Mouse (Mus musculus): ENCODE data around the gene Atp13a3.
"Not testable (repeated sequence)": the region's sequence is repeated elsewhere in the genome, so short reads cannot be mapped to it uniquely, and the experiment has no call there.

Gene Atp13a3

DNA sequence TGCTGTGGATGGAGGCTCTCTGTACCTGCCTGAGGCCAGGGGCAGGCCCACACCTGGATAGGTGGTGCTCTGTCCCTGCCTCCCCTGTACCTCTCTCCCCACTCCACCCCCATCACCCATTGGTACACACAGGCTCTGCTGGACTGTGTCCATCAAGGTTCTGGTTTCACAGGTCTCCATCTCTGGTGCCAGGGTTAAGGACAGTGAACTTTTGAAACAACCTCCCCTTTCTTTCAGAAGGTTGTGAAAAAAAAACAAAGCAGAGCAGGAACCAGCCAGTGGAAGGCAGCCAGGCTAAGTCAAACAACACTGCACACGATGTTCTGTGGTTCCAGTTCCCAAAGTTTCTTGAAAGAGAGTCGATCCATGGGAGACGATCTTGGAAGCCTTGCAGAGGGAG, 6.9 kb upstream of the Atp13a3 start:
- no peak for DNase-seq (ENCODE audit: low read depth, low spot score)

DNA sequence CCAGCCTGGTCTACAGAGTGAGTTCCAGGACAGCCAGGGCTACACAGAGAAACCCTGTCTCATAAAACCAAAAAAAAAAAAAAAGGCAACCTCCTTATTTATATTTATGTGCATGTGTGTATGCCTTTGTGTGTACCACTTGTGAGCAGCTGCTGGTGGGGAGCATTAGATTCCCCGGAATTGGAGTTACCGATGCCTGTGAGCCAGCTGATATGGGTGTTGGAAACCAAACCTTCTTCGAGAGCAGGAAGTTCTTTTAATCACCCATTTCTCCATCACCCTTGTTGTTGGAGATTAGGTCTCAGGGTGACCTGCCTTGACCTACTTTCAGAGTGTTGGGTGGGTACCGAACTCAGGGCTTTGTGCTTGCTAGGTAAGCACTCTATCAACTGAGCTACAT, 5.1 kb upstream of the Atp13a3 start:
- DNase-seq (ENCODE audit: low read depth, low spot score): no peak

DNA sequence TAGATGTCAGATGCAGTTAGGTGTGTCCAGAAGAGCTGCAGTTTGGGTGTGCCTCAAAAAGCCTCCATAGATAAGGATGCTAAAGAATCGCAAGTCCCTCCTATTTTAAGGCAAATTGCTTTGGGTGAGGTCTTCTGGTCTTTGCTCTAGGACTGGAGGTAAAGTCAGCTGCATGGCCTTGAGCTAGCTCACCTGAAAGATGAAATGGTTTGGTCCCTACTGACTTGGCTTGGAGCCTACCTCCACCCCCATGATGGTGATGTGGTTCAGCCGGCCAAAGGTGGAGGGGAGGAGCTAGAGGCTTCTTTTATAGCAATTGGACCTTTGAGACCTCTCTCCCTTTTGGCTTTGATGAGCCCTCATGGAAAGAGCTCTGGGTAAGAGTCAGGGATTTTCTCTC, 1.7 kb upstream of the Atp13a3 start:
- DNase-seq (ENCODE audit: low read depth, low spot score): no peak

DNA sequence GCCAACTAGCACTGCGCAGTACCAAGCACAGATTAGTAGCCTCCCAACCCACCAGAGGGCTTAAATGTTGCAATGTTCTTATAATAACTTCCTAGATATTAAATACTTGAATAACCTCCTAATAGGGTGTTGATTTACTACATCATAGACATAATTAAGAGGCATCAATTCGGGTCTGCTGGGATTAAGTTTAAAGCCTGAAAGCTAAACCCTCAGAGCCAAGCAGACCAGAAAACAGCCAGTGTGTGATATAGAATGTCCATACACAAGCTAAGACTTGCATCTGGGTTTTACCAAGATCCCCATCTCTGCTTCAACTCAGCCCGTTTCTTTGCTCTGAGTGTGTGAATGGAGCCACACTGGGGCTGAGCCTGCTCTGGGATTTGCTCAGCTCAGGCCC, 2.2 kb downstream of the Atp13a3 start:
- DNase-seq (ENCODE audit: low read depth, low spot score): no peak

DNA sequence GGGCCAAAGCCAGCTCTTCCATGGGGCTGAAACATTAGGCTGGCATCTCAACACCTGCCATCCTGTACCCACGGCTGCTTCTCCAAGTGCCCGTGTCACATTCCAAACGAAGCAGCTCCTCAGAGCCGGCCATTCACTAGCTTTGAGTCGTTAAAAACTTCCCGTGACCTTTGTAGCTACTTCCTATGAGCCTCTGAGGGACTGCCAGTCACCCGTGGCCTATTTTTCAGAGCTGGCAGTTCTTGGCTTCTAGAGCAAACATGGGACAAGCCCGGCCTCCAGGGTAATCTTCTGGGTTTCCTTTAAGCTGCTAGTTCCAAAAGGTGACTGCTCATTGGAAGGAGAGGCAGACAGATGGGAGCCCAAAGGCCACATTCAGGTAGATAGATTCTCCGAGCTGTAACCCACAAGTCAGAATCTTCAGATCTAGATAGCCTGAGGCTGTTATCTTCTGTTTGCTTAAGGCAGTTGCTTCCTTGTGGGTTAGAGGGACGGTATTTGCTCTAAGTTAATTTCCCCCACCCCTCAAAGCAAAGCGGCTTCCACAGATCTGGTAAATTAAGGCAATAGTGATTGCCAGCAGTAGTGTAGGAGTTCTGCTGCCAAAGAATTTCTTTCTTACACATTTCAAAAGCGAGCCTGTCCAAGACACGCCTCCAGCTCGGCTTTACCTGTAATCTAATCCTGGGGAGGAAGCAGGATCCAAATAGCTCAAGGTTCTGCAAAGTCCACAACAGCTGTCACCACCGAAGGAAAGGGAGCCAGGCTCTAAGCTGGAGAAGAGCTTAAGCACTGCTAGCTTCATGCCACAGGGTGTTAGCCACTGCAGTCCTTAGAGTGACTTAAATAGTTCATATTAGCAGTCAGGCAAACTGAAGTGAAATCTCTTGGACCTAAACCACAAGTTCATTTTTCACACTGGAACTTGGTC, 8.4 kb downstream of the Atp13a3 start:
- peak; percentile 73 for DNase-seq (ENCODE audit: low read depth, low spot score)

DNA sequence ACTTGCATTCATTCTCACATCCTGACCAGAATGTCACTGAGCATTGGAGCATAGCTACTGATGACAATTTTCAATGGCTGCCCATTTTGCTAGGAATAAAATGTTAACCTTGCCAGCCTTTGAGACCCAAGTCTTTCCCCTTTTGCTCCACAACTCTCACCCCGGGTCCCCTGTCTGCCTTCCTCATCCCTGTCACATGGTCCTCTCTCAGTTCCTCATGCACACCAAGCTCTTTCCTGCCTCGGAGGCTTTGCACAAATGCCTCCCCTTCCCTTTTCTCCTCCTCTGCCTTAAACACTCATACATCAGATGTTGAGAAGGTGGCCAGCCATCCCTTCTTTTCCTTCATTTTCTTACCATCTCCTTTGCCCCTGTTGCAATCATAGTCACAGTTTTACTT, 10.6 kb downstream of the Atp13a3 start:
- no peak for DNase-seq (ENCODE audit: low read depth, low spot score)

DNA sequence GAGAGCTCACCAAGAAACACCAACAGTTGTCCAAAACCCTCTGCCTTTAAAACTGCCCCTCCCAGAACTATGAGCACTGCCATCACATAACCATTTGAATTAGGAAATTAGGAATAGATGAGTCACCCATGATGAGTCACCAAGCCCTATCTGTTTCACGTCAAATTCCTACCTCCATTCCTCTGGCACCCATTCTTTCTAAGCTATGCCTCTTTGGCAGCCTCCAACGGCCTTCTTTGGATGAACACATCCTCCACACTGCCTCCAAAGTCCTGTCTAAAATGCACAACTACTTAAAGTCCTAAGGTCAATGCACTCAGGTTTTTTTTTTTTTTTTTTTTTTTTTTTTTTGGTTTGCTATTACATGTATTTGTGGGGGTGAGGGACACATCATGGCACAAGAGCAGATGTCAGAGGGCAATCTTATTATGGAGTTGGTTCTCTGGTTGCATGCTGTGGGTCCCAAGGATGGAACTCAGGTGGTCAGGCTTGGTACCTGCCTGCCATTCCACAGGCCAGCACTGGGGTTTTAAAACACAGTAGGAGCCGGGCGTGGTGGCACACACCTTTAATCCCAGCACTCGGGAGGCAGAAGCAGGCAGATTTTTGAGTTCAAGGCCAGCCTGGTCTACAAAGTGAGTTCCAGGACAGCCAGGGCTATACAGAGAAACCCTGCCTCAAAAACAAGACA, 15.0 kb downstream of the Atp13a3 start:
- no peak for DNase-seq (ENCODE audit: low read depth, low spot score)

DNA sequence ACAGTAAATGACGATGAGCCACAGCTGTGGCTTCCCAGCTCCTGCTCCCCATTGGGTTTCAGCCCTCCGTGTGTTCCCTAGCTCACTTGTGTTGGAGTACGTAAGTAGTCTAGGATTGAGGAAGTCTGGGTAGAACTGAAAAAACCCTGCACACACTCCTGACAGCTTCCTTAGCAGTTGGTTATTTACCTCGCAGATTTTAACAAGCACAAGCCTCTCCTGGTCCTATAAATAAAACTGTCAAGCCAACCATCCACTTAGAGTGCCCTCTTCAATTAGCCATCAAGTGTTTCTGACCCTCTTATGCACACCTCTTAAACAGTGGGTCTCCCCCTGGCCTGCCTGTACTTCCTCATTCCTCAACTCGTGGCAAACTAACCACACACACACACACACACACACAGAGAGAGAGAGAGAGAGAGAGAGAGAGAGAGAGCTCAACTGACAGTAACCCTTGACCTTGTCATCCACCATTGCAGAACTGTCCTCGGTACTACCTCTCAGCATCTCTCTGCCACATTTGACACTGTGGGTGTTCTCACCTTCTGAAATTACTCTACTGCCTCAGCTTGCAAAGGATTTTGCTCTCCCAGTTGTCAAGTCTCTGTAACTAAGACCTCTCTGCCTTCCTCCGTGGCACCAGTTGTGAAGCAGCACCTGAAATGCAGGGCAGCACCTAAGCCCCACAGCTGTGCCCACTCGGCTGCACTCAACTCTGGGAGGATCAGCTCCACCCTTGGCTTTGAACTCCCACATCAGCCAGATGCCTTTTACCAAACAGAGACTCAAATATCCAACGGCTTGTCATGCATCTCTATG, 15.7 kb downstream of the Atp13a3 start:
- no peak for DNase-seq (ENCODE audit: low read depth, low spot score)

DNA sequence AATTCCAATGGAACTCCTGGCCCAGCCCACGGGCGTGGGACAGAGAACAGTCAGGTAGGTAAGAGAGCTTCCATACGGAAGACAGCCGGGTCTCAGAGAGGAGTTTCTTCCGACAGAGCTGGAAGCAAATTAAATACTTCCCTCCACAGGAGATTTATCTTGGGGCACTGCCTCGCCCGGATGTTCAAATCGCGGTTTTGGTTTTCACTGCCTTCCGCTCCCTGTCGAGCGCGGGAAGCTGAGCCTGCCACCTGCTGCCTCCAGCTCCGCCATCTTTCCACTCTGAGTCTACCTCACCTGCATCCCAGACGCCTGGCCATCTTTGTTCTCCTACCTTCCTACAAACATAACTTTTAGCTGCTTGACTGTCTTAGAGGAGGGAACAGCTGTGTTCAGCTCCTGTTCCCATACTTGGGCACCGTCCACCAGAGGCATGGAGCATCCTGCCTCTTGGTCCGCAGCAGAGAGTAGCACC, 16.5 kb downstream of the Atp13a3 start:
- DNase-seq (ENCODE audit: low read depth, low spot score): no peak

DNA sequence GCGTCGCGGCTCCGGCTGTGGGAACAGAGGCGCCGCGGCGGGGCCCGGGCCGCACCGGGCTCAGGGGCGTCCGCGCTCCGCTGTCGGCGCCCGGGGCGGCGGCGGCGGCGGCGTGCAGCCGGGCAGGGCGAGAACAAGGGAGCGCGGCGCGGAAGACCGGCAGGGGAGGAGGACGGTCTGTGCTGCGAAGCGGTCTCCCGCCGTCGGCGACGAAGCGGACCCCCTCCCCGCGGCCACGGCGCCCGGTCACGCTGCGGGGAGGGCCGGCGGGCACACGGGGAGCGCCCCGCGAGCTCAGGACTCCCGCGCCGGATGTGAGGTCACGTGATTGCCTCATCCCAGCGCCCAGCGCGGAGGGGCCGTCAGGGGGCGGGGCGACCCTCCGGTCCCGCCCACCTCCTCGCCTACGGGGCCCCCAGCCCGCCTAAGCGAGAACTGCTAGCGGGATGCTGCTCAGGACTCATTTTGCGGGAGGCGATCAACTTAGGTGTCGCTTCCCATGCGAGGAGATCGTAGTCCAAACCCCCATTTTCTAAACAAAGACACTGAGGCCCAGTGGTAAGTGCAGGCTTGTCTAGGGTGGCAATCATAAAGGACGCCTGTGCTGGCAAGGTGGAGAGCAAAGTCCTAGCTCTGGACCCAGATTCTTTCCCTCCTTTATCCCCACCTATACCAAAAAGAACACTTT, 17.1 kb downstream of the Atp13a3 start:
- DNase-seq (ENCODE audit: low read depth, low spot score): peak; percentile 74

DNA sequence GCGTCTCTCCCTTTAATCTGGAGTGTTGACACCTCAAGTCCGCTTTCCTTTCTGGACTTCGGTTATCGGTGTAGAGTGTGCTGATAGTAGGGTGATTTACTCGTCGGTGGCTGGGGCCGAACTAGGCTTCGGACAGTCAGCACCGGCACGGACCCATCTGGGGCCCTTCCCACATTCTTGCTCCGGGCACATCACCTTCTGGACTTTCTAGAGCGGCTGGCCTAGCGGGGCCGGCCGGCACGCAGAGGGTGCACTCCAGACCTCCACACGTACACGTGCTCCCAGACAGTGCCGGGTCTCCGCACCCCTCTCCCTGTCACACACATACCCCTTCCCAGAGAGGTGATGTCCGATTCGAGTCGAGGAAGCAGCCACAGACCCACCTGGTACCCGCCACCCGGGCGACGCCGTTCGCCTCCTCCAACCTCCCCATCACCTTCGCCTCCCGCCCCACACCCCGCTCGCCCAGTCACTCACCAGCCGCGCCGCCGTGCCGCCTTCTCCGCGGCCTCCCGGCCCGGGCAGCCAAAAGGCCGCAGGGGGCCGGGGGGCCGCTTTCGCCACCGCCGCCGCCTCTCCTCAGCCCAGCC, 17.8 kb downstream of the Atp13a3 start:
- no peak for DNase-seq (ENCODE audit: low read depth, low spot score)

DNA sequence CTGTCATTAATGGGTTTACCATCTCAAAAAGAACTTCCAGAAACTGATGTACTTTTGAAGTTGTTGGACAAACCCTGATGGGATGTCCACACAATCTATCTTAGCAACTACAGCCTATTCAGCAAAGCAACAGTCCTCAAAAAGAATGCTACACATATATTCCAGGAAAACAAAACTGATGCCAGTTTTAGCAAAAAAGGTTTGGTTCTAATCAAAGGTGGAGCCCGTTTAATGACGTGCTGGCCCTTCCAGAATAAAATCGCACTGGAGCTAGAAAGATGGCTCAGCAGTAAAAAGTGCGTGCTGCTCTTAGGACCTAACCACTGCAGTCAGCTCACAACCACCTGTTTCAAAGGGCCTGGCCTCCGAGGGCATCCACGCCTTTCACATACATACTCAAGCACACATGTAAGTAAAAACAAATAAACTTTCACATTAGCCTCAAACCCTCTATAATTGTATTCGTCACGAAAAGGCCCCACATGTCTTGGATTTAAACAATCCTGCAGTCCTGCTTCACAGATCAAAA, 18.8 kb downstream of the Atp13a3 start:
- no peak for DNase-seq (ENCODE audit: low read depth, low spot score)

DNA sequence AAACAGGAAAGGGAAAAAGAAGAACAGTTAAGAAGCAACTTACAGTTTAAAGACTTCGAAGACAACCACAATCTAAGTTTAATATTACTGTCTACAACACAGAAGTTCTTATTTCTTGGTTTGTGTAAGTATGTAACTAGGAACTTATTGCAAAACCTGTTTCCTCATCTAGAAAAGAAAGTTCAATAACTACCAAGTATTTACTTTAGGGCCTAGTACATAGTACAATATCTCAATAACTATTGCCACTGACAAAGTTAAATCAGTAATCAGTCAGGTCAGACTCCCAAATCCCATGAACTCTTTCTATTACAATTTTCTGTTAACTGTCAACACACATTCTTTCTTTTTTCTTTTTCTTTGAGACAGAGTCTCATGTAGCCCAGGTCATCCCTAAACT, 20.2 kb downstream of the Atp13a3 start:
- no peak for DNase-seq (ENCODE audit: low read depth, low spot score)

DNA sequence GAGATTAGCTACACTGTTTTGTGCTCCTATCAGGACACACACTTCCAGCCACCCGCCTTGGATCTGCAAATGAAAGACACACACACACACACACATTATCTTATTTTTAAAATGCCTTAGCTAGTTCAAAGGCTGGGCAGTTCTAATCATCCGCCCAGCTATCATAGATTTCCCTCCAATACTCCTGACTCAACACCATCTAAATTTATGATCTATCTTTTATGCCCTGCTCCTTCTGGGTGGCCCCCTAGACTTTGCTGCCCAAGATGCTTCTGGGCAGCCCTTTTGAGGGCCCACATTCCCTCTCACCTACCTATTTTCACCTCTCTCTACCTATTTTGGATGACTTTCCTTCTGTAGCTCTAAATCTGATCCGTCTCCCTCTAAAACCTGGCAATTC, 29.5 kb downstream of the Atp13a3 start:
- DNase-seq (ENCODE audit: low read depth, low spot score): no peak

DNA sequence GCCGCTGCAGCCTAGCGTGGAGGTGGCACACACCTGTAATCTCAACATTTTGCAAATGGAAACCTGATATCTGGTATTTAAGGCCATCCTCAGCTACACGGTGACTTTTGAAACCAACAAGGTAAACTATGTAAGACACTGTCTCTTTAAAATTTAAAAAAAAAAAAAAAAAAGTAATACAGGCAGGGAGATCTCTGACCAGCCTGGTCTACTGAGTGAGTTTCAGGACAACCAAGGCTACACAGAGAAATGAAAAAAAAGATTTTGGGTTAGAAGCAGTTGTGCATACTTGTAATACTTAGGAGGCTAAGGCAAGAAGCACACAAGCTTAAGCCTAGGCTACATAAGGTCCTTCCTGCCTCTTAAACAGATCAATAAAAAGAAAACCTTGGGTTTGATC, 30.8 kb downstream of the Atp13a3 start:
- DNase-seq (ENCODE audit: low read depth, low spot score): no peak

DNA sequence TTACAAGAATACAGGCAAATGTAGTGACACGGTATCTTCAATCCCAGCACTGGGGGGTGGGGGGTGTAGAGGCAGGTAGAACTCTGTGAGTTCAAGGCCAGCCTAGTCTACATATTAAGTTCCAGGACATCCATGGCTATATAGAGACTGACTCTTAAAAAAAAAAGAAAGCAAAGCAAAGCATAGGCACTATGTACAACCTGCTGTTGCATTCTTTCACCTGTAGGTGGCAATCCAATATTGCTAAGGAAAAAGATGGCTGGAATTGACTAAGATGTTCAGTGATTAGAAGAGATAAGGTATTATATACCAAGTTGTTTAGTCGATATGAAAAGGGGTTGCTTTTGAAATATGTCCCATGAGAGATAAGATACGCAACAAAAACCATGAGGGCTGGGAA, 31.5 kb downstream of the Atp13a3 start:
- DNase-seq (ENCODE audit: low read depth, low spot score): peak; percentile 53

DNA sequence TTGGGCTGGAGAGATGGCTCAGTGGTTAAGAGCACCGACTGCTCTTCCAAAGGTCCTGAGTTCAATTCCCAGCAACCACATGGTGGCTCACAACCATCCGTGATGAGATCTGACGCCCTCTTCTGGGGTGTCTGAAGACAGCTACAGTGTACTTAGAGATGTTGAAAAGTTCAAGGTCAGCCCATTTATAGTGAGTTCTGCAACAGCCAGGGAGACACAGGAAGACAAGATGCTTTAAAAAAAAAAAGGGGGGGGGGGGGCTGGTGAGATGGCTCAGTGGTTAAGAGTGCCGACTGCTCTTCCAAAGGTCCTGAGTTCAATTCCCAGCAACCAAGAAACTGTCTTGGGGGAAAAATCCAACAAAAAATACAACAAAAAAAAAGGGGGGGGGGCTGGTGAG, 32.5 kb downstream of the Atp13a3 start:
- DNase-seq (ENCODE audit: low read depth, low spot score): not testable (repeated sequence)

DNA sequence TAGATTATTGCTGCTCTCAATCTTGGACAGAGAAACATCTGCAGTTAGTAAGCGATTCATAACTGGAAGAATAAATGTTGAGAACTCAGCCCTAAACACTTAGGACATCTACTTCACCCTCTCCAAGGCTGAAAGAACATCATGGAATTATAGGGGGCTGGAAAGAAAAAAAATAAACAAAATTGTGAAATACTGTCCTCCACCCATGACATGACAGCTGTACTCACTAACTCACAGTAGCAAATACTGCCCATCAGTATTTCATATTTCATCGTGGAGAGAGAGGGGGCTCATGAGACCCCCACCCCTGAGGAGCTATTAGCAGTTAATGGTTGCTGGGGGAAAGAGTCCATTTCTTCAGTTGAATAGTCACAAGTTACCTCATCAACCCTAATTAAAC, 38.4 kb downstream of the Atp13a3 start:
- no peak for DNase-seq (ENCODE audit: low read depth, low spot score)

DNA sequence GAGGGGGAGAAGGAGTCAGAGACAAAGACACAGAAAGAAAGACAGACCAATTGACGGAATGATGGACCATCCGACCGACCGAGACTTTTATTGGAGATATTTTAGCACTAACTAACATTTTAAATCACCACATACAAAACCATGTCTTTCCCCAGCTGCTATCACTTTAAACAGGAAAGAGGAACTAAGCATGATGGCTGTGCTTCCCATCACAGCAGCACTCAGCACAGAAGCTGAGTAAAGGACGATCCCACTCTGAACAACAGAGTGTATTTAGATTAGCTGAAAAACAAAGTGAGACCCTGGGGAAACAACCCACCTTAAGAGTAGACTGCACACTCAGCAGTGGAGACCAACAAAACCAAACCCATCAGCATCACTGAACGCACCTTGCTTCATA, 41.2 kb downstream of the Atp13a3 start:
- no peak for DNase-seq (ENCODE audit: low read depth, low spot score)

DNA sequence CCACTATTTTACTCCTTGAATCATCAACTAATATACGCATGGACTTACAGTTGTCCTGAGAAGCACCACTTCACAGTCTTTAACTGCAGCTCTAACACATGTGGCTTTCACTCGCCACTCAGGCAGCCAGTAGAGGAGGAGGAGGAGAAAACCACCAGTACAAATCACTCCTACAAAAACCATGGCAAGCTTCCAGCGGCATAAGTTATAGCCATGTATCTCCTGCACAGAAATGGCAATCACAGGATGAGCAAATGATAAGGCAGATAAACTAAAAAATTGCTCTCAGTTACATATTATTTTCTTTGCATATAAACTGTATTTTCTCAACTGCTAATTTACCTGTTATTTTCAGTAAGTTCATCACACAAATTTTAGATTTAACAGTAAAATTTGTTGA, 43.2 kb downstream of the Atp13a3 start:
- no peak for DNase-seq (ENCODE audit: low read depth, low spot score)

DNA sequence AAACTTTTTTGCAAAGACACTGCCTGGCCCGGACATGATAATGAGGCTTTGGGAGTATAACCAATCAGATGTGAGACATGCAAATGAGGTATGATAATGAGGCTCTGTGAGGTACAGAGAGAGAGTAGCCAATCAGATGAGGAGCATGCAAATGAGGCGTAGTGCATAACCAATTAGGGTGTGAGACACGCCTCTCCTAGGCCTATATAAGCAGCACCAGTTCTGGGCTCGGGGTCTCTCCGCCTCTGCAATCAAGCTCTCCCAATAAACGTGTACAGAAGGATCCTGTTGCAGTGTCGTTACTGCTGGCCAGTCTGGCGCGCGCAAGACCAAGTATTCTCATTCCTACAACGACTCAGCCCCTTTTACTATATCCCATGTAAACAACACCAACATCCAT, 52.3 kb downstream of the Atp13a3 start:
- DNase-seq (ENCODE audit: low read depth, low spot score): not testable (repeated sequence)
